Mouse (Mus musculus) megakaryocyte, embryonic 14.5 days (primary cell): ENCODE data around the gene S100a13. TPM values are rescaled to one million over a fixed set of nuclear protein-coding genes. Genes with fewer than 3 reads are reported as not detected.

Experiments
- H3K27me3 ChIP-seq: replicated peaks from 2 replicates; pipeline ENCODE3; 2012; ENCODE audit warnings: inconsistent platforms
- H3K36me3 ChIP-seq: replicated peaks from 2 replicates; pipeline ENCODE3; 2012; ENCODE audit warnings: low read length, inconsistent platforms, mixed read lengths
- H3K4me1 ChIP-seq: 2 replicates; pipeline ENCODE4 v1.6.1; 2012; ENCODE audit warnings: inconsistent platforms
- H3K4me3 ChIP-seq: replicated peaks from 2 replicates; pipeline ENCODE3; 2012; ENCODE audit warnings: moderate library complexity, mild to moderate bottlenecking, inconsistent platforms
- H3K9me3 ChIP-seq: 2 replicates; pipeline ENCODE4 v1.6.1; 2012; ENCODE audit warnings: inconsistent platforms
- FLI1 ChIP-seq: IDR thresholded peaks from 2 replicates; pipeline ENCODE4 v1.6.1; 2012; ENCODE audit warnings: low read length, inconsistent platforms, mixed read lengths
- GATA1 ChIP-seq: IDR thresholded peaks from 3 replicates; pipeline ENCODE4 v1.6.1; 2012; ENCODE audit warnings: mixed read lengths, low read length, inconsistent platforms, borderline replicate concordance
- polyA plus RNA-seq: library from polyadenylated mRNA; stranded (reverse); fragments of >175 nt; gene quantifications from 2 replicates; pipeline ENCODE4 v1.2.3, GENCODE M21; 2012; ENCODE audit warnings: low replicate concordance; ENCODE audit not compliant: insufficient read depth

Gene S100a13
- polyA plus RNA-seq, 1 experiment = 30.3 TPM

DNA sequence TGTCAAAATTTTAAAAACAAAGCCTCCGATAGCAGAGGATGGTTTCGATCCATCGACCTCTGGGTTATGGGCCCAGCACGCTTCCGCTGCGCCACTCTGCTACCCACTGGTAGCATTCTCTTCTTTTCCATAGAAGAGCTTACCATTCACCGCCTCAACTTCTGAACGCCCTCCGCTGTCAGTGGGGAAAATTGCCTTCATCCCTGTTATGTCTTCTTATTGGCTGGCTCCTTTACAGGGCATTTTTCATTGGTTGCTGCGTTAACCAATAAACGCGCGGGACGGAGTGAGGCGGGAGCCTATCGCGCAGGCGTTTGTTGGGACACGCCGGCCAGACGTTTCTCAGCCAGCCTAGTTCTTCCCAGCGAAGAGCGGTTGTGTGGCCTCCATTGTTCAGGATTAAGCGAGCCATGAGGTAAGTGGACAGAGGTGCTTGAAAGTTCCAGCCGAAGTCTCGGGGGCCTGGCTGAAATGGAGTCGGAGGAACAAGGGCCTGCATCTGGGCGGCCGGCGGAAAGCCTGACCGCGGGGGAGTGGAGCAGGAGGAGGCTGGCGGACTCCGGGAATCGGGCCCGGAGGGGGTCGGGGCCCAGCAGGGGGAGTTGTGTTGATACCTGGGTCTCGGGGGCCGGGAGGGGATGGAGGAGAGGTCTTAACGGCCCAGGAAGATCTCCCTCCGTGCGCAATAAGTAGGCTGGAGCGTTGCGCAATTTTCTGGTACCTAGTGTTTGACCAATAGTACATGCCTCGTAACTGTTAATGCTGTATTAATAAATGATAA, 38.2 kb upstream of the S100a13 start, which contains the start of gene Ilf2:
Ilf2 (plus strand) TSS at position 296 of the 781 bp plus-strand sequence.
- no peaks in the 10 kb centered on the region for H3K27me3 ChIP-seq
- peaks cover 24% of the 10 kb centered on the region for H3K4me1 ChIP-seq
- TF ChIP-seq FLI1 = no peak
- no peak for TF ChIP-seq GATA1
- H3K4me3 ChIP-seq = peak within 1 kb of the TSS; percentile 92
- peaks cover 23% of the 10 kb centered on the region for H3K36me3 ChIP-seq
- H3K9me3 ChIP-seq = no peaks in the 10 kb centered on the region

DNA sequence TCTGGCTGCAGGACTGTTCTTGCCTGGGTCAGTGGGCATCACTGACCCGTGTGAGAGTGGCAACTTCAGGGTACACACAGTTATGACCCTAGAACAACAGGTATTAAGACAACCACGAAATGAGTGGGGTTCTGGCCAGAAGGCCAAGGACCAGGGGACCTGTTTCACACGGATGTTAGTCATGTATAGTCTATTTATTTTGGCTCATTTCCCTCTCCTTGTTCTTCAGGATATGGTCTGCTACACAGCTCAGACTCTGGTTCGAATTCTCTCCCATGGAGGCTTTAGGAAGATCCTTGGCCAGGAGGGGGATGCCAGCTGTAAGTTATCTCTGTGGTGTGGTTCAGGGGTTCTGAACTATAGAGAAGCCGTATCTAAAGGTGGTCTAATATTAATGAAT, 27.2 kb upstream of the S100a13 start:
- TF ChIP-seq FLI1 (no peak), GATA1 (no peak)
- H3K4me1 ChIP-seq = peaks cover 20% of the 10 kb centered on the region
- no peaks in the 10 kb centered on the region for H3K9me3 ChIP-seq
- H3K36me3 ChIP-seq = peaks cover 74% of the 10 kb centered on the region
- H3K27me3 ChIP-seq = no peaks in the 10 kb centered on the region
- no peak overlapping the region for H3K4me3 ChIP-seq

DNA sequence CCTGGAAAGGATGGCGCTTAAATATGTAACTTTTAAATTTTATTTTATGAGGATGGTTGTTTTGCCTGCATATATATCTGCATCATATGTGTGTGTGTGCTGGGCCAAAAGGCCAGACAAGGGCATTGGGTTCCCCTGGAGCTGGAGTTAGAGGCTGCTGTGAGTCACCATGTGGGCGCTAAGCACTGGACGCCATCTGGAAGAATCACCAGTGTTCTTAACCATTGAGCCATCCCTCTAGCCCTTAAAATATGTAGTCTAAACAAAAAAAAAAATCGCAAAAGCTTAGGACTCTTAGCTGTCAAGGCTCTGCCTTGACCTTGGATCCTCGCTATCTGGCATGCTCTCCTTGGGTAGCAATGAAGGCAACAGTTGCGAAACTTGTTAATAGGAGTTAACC, 25.7 kb upstream of the S100a13 start:
- no peaks in the 10 kb centered on the region for H3K9me3 ChIP-seq
- H3K4me1 ChIP-seq = peaks cover 20% of the 10 kb centered on the region
- TF ChIP-seq GATA1 = no peak
- TF ChIP-seq FLI1 = no peak
- H3K36me3 ChIP-seq = peaks cover 60% of the 10 kb centered on the region
- no peaks in the 10 kb centered on the region for H3K27me3 ChIP-seq
- no peak overlapping the region for H3K4me3 ChIP-seq

DNA sequence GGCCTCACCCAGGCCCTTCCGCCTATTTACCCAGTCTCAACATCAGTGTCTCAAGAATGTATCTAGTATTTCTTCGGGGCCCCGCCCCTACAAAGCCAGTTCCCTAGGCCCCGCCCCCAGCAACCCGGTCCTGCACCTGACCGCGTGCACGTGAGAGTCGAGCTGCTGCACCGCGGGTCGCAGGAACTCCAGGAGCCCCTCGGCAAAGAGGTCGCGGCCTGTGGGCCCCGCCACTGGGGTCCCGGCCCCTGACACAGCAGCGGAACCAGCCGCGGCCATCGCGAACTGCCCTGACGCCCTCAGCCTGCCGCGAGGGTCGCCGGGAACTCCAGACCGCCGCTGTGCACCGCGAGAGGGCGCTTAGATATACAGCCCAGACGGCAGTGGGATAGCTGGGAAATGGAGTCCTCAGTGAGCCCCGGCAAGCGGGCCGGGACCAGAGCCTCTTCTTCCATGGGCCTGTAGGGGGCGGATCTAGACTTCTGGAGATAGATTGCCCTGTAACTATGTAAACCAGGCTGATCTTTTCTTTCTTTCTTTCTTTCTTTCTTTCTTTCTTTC, 23.5 kb upstream of the S100a13 start, which contains the start of gene Snapin:
Snapin (minus strand) TSS at position 338 of the 561 bp plus-strand sequence.
- H3K4me3 ChIP-seq = peak within 1 kb of the TSS; percentile 95
- no peaks in the 10 kb centered on the region for H3K9me3 ChIP-seq

DNA sequence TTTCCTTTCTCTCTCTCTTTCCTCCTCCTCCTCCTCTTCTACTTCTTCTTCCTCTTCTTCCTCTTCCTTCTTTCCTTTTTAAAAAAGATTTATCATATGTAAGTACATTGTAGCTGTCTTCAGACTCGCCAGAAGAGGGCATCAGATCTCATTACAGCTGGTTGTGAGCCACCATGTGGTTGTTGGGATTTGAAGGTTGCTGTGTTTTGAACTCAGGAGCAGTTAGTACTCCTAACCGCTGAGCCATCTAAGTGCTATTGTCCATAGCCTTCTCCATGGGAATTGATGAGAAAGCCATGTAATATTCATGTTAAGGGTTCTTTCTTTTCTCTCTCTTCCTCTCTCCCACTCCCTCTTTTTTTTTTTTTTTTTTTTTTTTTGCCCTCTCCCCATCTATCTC, 22.9 kb upstream of the S100a13 start:
- TF ChIP-seq GATA1 = no peak
- TF ChIP-seq FLI1 = no peak
- peaks cover 20% of the 10 kb centered on the region for H3K4me1 ChIP-seq
- no peaks in the 10 kb centered on the region for H3K9me3 ChIP-seq
- peaks cover 61% of the 10 kb centered on the region for H3K36me3 ChIP-seq
- peak overlapping the region; percentile 67 for H3K4me3 ChIP-seq
- H3K27me3 ChIP-seq = no peaks in the 10 kb centered on the region

More for the DNA sequence above, 23.5 kb upstream of the S100a13 start, which contains the start of gene Snapin:
- H3K36me3 ChIP-seq = peaks cover 61% of the 10 kb centered on the region
- H3K27me3 ChIP-seq = no peaks in the 10 kb centered on the region
- peaks cover 20% of the 10 kb centered on the region for H3K4me1 ChIP-seq
- TF ChIP-seq GATA1 (no peak), FLI1 (no peak)

DNA sequence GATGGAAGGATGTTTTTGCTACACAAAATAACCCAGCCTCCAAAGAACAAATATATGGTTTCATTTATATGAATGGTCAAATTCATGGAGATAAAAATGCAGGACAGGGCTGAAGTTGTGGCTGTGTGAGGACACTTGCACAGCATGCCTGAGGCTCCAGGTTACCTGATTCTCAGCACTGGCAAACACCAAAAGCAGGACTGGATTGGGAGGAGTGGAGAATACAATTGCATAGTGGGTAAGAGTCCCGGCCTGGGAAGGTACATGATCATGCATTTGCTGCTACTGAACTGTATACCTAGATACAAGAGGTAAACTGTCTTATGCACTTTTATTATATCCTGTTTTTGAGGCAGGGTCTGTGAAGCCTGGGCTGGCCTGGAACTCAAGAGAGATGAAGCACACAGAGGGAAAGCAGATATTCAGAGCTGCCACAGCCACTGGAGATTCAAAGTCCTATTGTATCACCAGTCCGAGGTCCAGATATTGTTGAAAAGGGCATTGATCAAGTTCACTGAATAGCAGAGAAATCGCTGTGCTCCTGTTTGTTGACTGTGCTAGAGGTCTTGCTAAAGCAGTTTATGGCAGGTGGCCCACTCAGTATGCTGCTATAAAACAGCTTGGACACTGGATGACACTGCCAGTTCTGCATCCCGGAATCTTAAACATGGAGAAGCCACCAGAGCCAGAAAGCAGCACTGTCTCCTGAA, 20.2 kb upstream of the S100a13 start:
- H3K36me3 ChIP-seq = peaks cover 61% of the 10 kb centered on the region
- no peak overlapping the region for H3K4me3 ChIP-seq
- TF ChIP-seq GATA1 (no peak), FLI1 (no peak)

DNA sequence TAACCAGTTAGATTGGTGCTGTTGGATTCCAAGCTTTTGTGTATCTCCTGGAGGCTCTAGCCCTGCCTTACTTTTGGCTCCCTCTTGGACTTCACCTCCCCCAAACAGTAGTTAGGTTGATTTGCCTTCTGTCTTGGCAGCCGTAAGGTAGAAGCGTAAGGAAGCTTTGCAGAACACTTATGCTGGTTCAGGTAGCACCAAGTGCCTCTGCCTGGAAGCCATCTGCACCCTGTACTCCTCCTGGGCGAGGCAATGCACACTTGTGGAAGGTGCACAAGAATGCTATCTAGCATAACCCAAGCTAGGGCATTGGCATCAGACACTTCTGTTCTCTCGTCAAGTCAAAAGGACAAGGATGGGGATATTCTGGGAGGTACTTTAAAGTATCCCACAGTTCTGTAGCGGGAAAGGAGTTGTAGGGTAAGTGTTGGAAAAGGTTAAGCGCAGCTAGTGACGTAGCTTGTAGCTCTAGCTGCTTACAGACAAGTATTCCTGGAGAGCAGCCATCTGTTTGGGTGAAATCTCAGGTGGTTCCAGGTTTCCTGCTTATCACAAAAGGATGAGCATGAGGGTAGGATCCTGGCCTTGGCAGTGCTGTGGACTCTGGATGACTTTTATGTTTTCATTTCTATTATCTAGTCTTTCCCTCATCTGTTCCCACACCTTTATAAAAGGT, 18.2 kb upstream of the S100a13 start:
- no peak overlapping the region for H3K4me3 ChIP-seq
- TF ChIP-seq FLI1 = no peak
- no peak for TF ChIP-seq GATA1
- H3K27me3 ChIP-seq = no peaks in the 10 kb centered on the region
- no peaks in the 10 kb centered on the region for H3K9me3 ChIP-seq
- peaks cover 66% of the 10 kb centered on the region for H3K36me3 ChIP-seq
- H3K4me1 ChIP-seq = peaks cover 7% of the 10 kb centered on the region

More for the DNA sequence above, 20.2 kb upstream of the S100a13 start:
- H3K9me3 ChIP-seq = no peaks in the 10 kb centered on the region
- peaks cover 21% of the 10 kb centered on the region for H3K4me1 ChIP-seq
- H3K27me3 ChIP-seq = no peaks in the 10 kb centered on the region

DNA sequence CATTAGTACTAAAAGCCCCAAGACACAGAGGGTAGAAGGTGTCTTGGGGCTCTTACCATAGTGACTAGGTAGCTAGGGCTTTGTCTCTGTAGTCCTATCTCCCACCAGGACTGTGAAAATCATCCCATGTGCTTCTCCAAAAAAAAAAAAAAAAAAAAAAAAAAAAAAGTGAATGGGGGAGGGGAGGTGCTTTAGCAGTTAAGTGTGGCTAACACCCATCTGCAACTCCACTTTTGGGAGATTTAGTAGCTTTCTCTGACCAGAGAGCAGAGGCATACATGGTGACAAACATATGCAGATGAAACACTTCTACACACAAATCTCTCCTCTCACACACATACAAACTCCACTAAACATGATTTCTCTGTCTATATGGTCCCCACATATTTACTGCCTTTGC, 16.6 kb upstream of the S100a13 start:
- H3K27me3 ChIP-seq = no peaks in the 10 kb centered on the region
- H3K4me3 ChIP-seq = no peak overlapping the region
- no peaks in the 10 kb centered on the region for H3K9me3 ChIP-seq
- H3K36me3 ChIP-seq = peaks cover 82% of the 10 kb centered on the region
- no peak for TF ChIP-seq FLI1
- TF ChIP-seq GATA1 = no peak
- H3K4me1 ChIP-seq = peaks cover 10% of the 10 kb centered on the region

DNA sequence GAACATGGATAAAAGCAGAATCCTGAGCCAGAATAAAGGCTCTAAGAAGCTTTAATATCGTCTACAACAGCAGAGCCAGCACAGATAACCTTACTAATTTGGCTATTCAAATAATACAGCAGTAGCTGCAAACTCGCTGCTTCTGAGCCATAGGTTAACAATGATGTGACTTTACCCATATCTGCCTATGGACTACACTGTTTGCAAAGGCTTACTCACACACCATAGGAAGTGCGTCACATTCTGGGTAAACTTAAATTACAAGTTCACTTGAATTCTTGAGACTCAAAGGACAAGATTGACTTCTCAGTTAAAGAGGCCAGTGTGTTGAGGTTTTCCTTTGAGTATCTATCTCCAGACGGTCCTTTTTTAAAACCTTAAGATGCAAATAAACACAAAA, 10.8 kb upstream of the S100a13 start:
- H3K36me3 ChIP-seq = peaks cover 85% of the 10 kb centered on the region
- H3K27me3 ChIP-seq = no peaks in the 10 kb centered on the region
- peaks cover 43% of the 10 kb centered on the region for H3K4me1 ChIP-seq
- no peak for TF ChIP-seq GATA1
- no peak for TF ChIP-seq FLI1
- H3K4me3 ChIP-seq = no peak overlapping the region
- H3K9me3 ChIP-seq = no peaks in the 10 kb centered on the region

DNA sequence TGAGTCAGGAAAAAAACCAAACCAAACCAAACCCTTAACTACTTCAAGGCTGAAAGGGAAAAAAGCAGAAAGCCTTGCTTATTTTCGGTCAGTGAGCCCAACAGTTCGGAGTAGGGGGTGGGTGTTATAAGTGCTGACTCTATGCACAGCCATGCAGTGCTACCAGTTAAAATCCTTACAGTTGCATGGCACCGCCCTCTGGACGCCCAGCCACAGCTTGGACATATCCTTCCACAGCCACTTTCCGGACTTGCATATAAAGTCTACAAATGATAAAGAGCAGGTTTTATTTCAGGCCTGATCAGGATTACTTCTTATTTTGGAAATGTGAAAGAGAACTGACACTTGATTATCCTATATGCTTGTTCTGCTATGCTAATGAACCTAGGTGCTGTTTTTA, 9.0 kb upstream of the S100a13 start:
- Histone ChIP-seq H3K36me3 (peaks cover 75% of the 10 kb centered on the region), H3K27me3 (no peaks in the 10 kb centered on the region), H3K4me1 (peaks cover 43% of the 10 kb centered on the region), H3K4me3 (no peak overlapping the region), H3K9me3 (no peaks in the 10 kb centered on the region)
- TF ChIP-seq FLI1 = no peak
- no peak for TF ChIP-seq GATA1
